Mouse (Mus musculus) liver (tissue): ENCODE data around the gene Klrb1f.
A peak's percentile ranks its signal among the peaks of the same experiment; 100 is the strongest.
"Not testable (repeated sequence)": the region's sequence is repeated elsewhere in the genome, so short reads cannot be mapped to it uniquely, and the experiment has no call there.

Experiments used
- DNase-seq: peaks from one replicate; pipeline ENCODE4 v3.0.0-alpha.2; 2020; ENCODE audit warnings: mixed read lengths

The Klrb1f gene

DNA sequence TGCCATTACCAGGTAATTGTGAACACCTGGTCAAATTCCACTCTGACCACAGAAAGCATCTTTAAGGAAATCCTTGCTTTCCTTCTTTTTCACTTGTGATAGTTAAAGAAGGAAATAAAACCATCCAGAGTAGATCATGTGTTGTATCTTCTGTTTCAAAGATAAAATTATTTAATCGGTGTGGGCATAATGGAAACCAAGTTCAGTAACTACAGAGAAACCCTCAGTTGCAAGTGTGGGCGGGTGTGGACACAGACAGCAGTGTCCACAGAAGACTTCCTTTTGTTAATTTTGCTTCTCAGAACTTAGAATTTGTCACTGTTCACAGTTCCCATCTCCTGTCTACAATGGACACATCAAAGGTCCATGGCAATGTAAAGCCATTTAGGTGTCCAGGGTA lies at the start of gene Klrb1f:
Klrb1f (plus strand) TSS at position 301 of the 400 bp plus-strand sequence.
- DNase-seq = no peak

DNA sequence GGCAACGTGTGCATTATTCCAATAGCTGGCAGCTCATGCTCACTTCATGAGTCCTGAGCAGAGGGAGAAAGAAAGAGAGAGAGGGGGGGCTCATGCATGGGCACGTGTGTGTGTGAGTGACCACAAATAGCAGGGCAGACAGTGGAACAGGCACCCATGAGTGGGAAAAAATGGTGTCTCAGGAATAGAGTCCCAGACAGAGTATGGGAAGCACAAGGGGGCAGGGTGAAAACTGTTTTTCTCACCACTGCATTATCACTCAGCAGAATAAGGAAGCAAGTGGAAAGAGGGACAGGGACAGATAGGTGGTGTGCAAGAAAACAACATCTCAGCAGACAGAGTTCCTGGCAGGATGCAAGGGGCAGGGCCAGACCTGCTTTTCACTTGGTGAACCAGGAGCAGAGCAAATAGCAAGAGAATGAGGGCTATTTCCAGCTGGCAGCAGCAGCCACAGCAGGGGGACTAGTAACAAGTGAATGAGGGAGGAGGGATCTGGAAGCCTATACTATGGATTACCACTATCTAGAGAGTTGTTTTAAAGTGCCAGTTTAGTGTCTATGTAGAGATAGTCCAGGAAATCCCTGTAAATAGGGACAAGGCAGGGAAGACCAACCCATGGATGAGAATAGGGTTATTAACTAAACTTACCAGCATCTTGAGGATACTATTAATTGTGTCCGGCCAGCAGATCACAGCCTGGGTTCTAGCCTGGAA lies 49.5 kb upstream of the Klrb1f start:
- DNase-seq = peak; percentile 15

DNA sequence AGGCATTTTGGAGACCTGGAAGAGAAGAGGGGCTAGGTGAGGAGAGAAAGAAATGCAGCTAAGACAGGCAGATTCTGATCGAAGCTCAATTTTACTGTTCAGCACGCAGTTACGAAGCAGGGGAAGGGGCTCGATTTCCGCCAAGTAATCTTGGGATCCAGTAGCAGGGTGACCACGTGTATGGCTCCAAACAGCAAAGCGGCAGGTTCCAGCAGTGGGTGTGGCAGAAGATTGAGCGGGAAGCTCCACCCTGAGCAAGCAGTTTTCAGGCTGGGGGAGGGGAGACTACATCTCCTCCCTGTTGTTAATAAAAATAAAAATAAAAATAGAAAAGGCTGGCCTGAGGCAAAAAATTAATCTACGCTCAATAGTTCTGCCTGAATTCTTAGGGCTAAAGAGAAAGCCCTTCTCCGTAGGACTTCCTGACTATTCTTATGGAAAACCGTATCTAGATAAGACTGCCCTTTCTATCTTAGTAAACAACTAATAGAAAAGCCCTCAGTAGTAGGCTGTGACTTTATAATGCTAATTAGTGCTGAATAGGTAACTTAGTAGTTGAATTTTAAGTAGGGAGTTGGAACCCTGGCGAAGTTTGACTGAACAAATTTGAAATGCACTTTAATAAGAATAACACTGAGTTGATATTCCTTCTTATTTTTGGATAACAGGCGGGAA lies 48.8 kb upstream of the Klrb1f start:
- DNase-seq = peak; percentile 67

GRCm38 (mm10) chr6:129001392-129001791 lies 44.3 kb upstream of the Klrb1f start:
- DNase-seq = no peak

GRCm38 (mm10) chr6:129008552-129008951 lies 37.1 kb upstream of the Klrb1f start:
- DNase-seq = no peak

GRCm38 (mm10) chr6:129009846-129010504 lies 35.7 kb upstream of the Klrb1f start:
- not testable (repeated sequence) for DNase-seq

GRCm38 (mm10) chr6:129010505-129010873 lies 35.2 kb upstream of the Klrb1f start:
- DNase-seq = no peak

DNA sequence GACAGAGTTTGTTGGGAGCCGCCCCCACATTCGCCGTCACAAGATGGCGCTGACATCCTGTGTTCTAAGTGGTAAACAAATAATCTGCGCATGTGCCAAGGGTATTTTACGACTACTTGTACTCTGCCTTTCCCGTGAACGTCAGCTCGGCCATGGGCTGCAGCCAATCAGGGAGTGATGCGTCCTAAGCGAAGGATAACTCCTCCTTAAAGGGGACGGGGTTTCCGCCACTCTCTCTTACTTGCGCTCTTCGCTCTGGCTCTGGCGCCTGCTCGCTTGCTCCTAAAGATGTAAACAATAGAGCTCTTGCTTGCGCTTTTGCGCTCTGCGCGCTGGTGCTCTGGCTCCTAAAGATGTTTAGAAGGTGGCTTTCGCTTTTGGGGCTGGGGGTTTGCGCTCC lies 33.7 kb upstream of the Klrb1f start:
- DNase-seq = not testable (repeated sequence)

DNA sequence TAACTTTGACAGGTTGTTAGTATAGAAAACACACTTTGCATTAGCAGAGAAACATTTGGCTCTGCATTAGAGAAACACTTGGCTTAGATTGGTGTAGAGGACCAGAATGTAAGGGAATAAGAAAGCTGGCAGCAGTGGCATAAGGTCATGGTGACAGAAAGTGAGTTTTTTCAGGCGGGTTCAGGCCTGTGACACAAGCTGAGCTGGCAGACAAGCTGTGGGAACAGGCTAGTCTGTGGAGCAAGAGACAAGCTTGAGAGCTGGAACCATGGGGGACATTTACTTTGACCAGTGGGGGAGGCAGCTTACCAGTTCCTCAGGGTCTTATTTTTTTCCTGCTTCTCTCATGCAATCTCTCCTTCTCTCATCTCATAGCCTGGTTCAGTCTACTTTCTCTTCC lies 32.7 kb upstream of the Klrb1f start:
- DNase-seq = no peak

DNA sequence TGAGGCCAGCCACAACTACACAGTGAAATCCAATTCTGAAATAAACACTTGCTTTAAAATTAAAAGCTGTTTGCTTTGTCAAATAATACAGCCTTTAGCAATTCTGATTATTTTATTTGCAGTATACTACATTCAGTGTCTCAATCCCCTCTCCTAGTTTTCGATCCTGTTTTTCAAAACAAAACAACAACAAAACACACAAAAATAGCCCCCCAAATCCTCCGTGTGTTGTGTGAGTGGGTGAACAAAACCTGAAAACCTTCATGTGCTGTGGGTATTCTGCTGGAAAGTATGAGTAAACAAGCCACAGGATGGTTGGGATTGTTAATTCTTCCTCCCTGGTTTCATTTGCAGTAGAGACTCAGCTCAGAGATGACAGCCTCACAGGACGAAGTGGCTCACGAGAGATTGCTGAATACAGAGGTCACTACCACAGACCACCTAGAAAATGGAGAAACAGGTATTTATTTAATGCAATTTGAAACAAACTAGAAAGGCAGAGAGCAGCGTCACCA lies 31.9 kb upstream of the Klrb1f start:
- DNase-seq = no peak

GRCm38 (mm10) chr6:129014399-129014798 lies 31.3 kb upstream of the Klrb1f start:
- no peak for DNase-seq

DNA sequence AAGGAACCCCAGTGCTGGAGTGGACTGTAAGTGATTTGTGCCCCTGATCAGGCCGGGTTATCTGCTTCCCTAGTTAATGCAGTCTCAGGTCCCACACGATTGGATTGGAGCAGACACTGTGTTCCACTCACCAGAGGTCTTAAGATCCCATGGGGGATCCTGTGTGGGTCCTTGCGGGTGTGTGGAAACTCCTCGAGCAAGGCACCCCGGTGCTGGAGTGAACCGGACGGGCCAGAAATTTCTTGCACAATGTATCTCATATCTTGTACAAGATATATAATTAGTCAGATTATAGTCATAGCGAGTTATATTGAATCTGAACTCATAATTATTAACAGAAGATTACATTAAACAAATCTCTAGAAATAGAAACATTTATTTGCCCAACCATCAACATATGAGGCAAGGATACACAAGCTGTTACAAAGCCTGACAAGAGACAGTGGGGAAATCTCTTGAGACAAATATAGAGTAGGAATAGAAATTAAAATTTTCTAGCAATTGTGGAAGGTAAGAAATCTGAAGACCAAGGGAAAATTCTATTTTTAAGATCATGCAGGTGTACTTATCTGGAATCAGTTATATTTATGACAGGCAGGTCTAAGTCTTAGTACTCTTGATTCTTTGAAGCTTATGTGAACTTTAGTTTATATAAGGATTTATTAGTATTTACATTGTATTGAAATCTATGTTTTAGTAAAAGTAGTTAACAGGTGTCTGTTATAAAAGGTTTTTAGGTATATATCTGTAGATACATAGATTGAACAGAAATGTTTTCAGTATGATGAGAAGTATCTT lies 18.1 kb upstream of the Klrb1f start:
- DNase-seq = no peak

DNA sequence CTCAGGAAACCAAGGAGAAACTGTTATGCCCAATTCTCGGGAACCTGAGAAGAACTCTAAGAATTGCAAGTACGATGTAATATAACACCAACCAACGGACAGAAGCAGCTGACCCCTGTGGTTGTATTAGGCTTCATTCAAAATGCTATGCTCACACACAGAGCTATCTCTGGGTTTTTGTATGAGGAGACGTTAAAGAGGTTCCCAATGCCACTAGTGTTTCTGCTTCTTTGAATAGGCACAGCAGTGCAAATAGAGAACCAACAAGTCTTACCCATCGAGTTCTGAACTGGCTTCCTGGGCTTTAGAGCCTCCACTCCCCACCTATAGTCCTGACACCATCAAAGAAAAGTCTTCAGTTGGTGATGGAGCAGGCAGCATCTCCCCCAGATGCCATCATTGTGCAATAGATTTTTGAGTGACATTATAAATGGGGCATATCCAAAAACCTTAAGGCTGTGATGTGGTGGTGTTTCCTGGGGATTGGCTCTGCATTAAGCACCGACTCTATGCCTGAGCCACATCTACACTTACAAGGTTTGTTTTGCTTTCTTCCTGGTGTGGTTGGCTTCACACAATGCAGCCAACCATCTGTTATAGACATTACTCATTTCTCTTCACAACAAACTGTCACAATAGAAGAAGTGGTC lies 15.4 kb upstream of the Klrb1f start:
- DNase-seq = no peak

- DNase-seq = no peak
These were observed 14.7 kb upstream of the Klrb1f start for GRCm38 (mm10) chr6:129030964-129031363.

GRCm38 (mm10) chr6:129033397-129033796 lies 12.3 kb upstream of the Klrb1f start:
- peak; percentile 15 for DNase-seq

DNA sequence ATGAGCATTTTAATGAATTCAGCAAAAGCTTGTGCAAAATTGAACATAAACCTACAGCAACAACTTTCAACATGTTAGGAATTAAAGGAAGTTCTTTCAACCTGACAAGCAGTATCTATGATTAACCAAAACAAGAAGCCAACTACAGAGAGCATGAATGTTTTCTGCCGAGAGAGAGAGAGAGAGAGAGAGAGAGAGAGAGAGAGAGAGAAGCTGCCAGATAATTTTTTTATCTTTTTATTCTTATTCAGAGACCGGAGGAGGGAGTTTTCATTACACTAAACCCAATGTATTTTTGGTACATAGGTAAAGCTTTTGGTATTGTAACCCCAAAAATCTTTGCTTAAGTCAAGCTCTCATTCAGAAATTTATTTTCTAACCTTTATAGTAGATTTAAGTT lies 10.7 kb upstream of the Klrb1f start:
- no peak for DNase-seq

- no peak for DNase-seq
These were observed 9.4 kb upstream of the Klrb1f start for GRCm38 (mm10) chr6:129036326-129036725.

GRCm38 (mm10) chr6:129036890-129037463 lies 8.7 kb upstream of the Klrb1f start:
- peak; percentile 6 for DNase-seq

GRCm38 (mm10) chr6:129041470-129041869 lies 4.2 kb upstream of the Klrb1f start:
- no peak for DNase-seq

DNA sequence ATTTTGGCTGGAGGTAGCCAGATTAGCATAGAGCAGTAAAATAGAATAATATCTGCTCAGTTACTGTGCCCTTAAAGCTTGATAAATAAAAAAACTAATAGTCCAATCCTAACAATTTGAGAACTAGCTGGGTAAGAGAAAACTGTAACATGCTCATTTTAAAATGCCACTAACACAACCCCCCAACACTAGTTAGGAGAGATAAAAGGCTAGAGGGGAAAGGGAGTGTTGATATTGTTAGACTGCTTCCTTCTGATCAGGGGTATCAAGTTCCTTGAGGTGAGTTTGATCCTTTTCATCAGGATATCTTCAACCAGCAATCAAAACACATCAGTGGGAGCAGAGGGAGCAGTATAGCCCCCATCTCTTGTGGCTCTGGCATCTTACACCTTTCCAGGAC lies 3.2 kb upstream of the Klrb1f start:
- no peak for DNase-seq

DNA sequence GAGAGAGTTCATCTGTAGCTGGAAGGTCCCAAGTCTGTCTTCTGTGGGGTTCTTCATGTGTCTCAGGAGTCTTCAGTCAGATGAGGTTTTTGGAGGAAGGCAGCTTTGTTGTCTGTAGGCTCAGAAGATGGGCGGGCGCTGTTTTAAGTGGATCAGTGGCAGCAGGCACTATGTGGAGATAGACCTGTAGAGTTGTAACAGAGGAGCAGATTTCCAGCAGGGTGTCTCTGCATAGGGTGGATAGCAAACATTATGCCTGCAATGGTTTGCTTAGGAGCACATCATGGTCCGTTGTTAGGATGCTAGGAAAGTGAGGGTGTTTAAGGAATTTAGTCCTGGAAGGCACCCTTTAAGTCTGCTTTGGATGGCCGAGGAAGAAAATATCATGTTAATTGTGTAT lies 2.7 kb downstream of the Klrb1f start:
- DNase-seq = peak; percentile 12

- DNase-seq = peak; percentile 79
These were observed 3.3 kb downstream of the Klrb1f start for GRCm38 (mm10) chr6:129048857-129049473.
